Mouse (Mus musculus) liver, embryonic 11.5 days (tissue): ENCODE data around the gene Ndufb2. TPM values are rescaled to one million over a fixed set of nuclear protein-coding genes. Genes with fewer than 3 reads are reported as not detected.

ENCODE experiments used
- ATAC-seq: fragments of 200-750 bp; cut with Nextera tagmentation; replicated peaks from 2 replicates; pipeline ENCODE4 v1.8.0; 2017; ENCODE audit warnings: moderate number of reproducible peaks, mild to moderate bottlenecking, moderate TSS enrichment, moderate library complexity; ENCODE audit not compliant: low FRiP score
- DNase-seq: peaks from one replicate; pipeline ENCODE4 v3.0.0-alpha.2; 2017; ENCODE audit warnings: low spot score
- H3K27ac ChIP-seq: fragments of 300-500 bp; sonication (generic); 2 replicates; pipeline ENCODE4 v1.5.1; 2014; ENCODE audit warnings: mild to moderate bottlenecking, low read depth, low read length, control low read depth
- H3K27me3 ChIP-seq: fragments of 300-500 bp; sonication (generic); replicated peaks from 2 replicates; pipeline ENCODE4 v1.6.1; 2014; ENCODE audit warnings: low read length, mixed read lengths; ENCODE audit not compliant: control insufficient read depth, insufficient read depth
- H3K36me3 ChIP-seq: fragments of 300-500 bp; sonication (generic); 2 replicates; pipeline ENCODE4 v1.6.1; 2014; ENCODE audit warnings: mild to moderate bottlenecking, low read length, moderate library complexity, mixed read lengths; ENCODE audit not compliant: control insufficient read depth, insufficient read depth
- H3K4me1 ChIP-seq: fragments of 300-500 bp; sonication (generic); replicated peaks from 2 replicates; pipeline ENCODE4 v1.6.1; 2014; ENCODE audit warnings: low read length, mixed read lengths; ENCODE audit not compliant: control insufficient read depth, insufficient read depth
- H3K4me2 ChIP-seq: fragments of 300-500 bp; sonication (generic); 2 replicates; pipeline ENCODE4 v1.6.1; 2014; ENCODE audit warnings: mild to moderate bottlenecking, control low read depth, moderate library complexity
- H3K4me3 ChIP-seq: fragments of 300-500 bp; sonication (generic); 2 replicates; pipeline ENCODE4 v1.5.1; 2014; ENCODE audit warnings: low read depth, low read length, control low read depth
- H3K9ac ChIP-seq: fragments of 300-500 bp; sonication (generic); 2 replicates; pipeline ENCODE4 v1.6.1; 2014; ENCODE audit warnings: low read depth, low read length, control low read depth
- H3K9me3 ChIP-seq: fragments of 300-500 bp; sonication (generic); 2 replicates; pipeline ENCODE4 v1.6.1; 2016; ENCODE audit warnings: low read length, inconsistent platforms, mixed read lengths; ENCODE audit not compliant: control insufficient read depth
- WGBS: fragments of 180-500 bp; shearing (Covaris S2); extraction: QIAGEN DNeasy Blood & Tissue Kit; methylation state at CpG from one replicate; pipeline ENCODE4 v1.1.7; 2014; 5-methylcytosine and 5-hydroxymethylcytosine counted together
- polyA plus RNA-seq: library from polyadenylated mRNA; unstranded; fragments of >200 nt; fragmentation: Nextera tagmentation; extraction: Ambion mirVana; gene quantifications from 2 replicates; pipeline ENCODE4 v1.2.1, GENCODE M21; 2014

The Ndufb2 gene
- polyA plus RNA-seq, 1 experiment from 2014 or later: 331 TPM

GRCm38 (mm10) chr6:39573791-39574554, 18.4 kb upstream of the Ndufb2 start, which contains the start of gene Adck2:
Gene Adck2 (plus strand): TSS chr6:39573873.
- H3K27me3 ChIP-seq: no peaks in the 10 kb centered on the region
- H3K27ac ChIP-seq: peak within 1 kb of the TSS; percentile 94
- peak within 1 kb of the TSS; percentile 89 for H3K4me3 ChIP-seq
- H3K36me3 ChIP-seq: no peaks in the 10 kb centered on the region
- ATAC-seq (peak; percentile 96), DNase-seq (peak; percentile 82)
- peak within 1 kb of the TSS; percentile 98 for H3K4me2 ChIP-seq
- peaks cover 5% of the 10 kb centered on the region; the same call in 1 of the 2 replicates for H3K4me1 ChIP-seq
- peak within 1 kb of the TSS; percentile 88 for H3K9ac ChIP-seq
- H3K9me3 ChIP-seq: no peaks in the 10 kb centered on the region
- WGBS: 1% methylated on average over 49 of the region's 49 CpGs

DNA sequence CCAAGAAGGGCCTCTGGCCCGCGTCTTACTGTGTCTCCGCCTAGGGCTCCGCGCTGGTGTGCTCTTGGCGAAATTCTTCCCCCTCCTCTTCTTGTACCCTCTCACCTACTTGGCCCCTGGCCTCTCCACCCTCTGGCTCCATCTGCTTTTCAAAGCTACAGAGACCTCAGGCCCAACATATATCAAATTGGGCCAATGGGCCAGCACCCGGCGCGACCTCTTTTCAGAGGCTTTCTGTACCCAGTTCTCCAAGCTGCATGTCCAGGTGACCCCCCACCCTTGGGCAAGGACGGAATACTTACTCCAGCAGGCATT, 17.9 kb upstream of the Ndufb2 start:
- 31% methylated on average over 10 of the region's 10 CpGs for WGBS
- peak overlapping the region; percentile 89 for H3K4me3 ChIP-seq
- no peaks in the 10 kb centered on the region for H3K9me3 ChIP-seq
- H3K27ac ChIP-seq: peak overlapping the region; percentile 94
- ATAC-seq: peak; percentile 24
- H3K27me3 ChIP-seq: no peaks in the 10 kb centered on the region
- H3K4me1 ChIP-seq: peaks cover 5% of the 10 kb centered on the region
- peak; percentile 43 for DNase-seq
- H3K9ac ChIP-seq: peak overlapping the region; percentile 88
- peak overlapping the region; percentile 98 for H3K4me2 ChIP-seq
- H3K36me3 ChIP-seq: no peaks in the 10 kb centered on the region

GRCm38 (mm10) chr6:39574951-39575350, 17.4 kb upstream of the Ndufb2 start:
- Histone ChIP-seq H3K27ac (no peak overlapping the region), H3K9ac (peak overlapping the region; percentile 88; the same call in 1 of the 2 replicates), H3K27me3 (no peaks in the 10 kb centered on the region), H3K4me3 (peak overlapping the region; percentile 89), H3K36me3 (no peaks in the 10 kb centered on the region), H3K4me2 (peak overlapping the region; percentile 98), H3K9me3 (no peaks in the 10 kb centered on the region), H3K4me1 (peaks cover 5% of the 10 kb centered on the region)
- ATAC-seq (no peak), DNase-seq (no peak)
- 74% methylated on average over 7 of the region's 7 CpGs for WGBS

GRCm38 (mm10) chr6:39579552-39579951, 12.8 kb upstream of the Ndufb2 start:
- no peak overlapping the region for H3K4me3 ChIP-seq
- 86% methylated on average over 7 of the region's 7 CpGs for WGBS
- H3K27ac ChIP-seq: no peak overlapping the region
- H3K36me3 ChIP-seq: peaks cover 2% of the 10 kb centered on the region; the same call in 1 of the 2 replicates
- peaks cover 15% of the 10 kb centered on the region for H3K4me1 ChIP-seq
- H3K9me3 ChIP-seq: no peaks in the 10 kb centered on the region
- no peak overlapping the region for H3K4me2 ChIP-seq
- H3K27me3 ChIP-seq: no peaks in the 10 kb centered on the region
- no peak overlapping the region for H3K9ac ChIP-seq
- ATAC-seq (no peak), DNase-seq (no peak)

- no peaks in the 10 kb centered on the region for H3K9me3 ChIP-seq
- peak overlapping the region; percentile 78; the same call in 1 of the 2 replicates for H3K27ac ChIP-seq
- no peak overlapping the region for H3K4me3 ChIP-seq
- peaks cover 2% of the 10 kb centered on the region; the same call in 1 of the 2 replicates for H3K36me3 ChIP-seq
- no peak overlapping the region; the same call in 1 of the 2 replicates for H3K9ac ChIP-seq
- WGBS: 60% methylated on average over 2 of the region's 2 CpGs
- DNase-seq (no peak), ATAC-seq (no peak)
- H3K4me2 ChIP-seq: no peak overlapping the region; the same call in 1 of the 2 replicates
- no peaks in the 10 kb centered on the region for H3K27me3 ChIP-seq
- peaks cover 11% of the 10 kb centered on the region for H3K4me1 ChIP-seq
Measured at GRCm38 (mm10) chr6:39580558-39580957, 11.8 kb upstream of the Ndufb2 start.

- WGBS: 69% methylated on average over 7 of the region's 7 CpGs
- H3K4me3 ChIP-seq: no peak overlapping the region
- peaks cover 4% of the 10 kb centered on the region; the same call in 1 of the 2 replicates for H3K36me3 ChIP-seq
- H3K4me1 ChIP-seq: peaks cover 15% of the 10 kb centered on the region
- peak overlapping the region; percentile 78 for H3K27ac ChIP-seq
- peak overlapping the region; percentile 35; the same call in 1 of the 2 replicates for H3K9ac ChIP-seq
- H3K4me2 ChIP-seq: peak overlapping the region; percentile 40
- ATAC-seq (peak; percentile 94), DNase-seq (peak; percentile 41)
- no peaks in the 10 kb centered on the region for H3K9me3 ChIP-seq
- H3K27me3 ChIP-seq: no peaks in the 10 kb centered on the region
Measured at GRCm38 (mm10) chr6:39581087-39581784, 11.1 kb upstream of the Ndufb2 start.

- no peaks in the 10 kb centered on the region for H3K9me3 ChIP-seq
- H3K27me3 ChIP-seq: no peaks in the 10 kb centered on the region
- no peak within 1 kb of the TSS for H3K9ac ChIP-seq
- ATAC-seq: no peak
- no peak for DNase-seq
- H3K27ac ChIP-seq: no peak within 1 kb of the TSS; the same call in 1 of the 2 replicates
- peaks cover 9% of the 10 kb centered on the region for H3K36me3 ChIP-seq
- no peak within 1 kb of the TSS for H3K4me2 ChIP-seq
- peaks cover 15% of the 10 kb centered on the region for H3K4me1 ChIP-seq
- WGBS: 73% methylated on average over 6 of the region's 6 CpGs
- H3K4me3 ChIP-seq: no peak within 1 kb of the TSS
Measured at GRCm38 (mm10) chr6:39585517-39585916, 6.9 kb upstream of the Ndufb2 start, which contains the start of gene Gm42420. Gene Gm42420 (plus strand): TSS chr6:39585753.

DNA sequence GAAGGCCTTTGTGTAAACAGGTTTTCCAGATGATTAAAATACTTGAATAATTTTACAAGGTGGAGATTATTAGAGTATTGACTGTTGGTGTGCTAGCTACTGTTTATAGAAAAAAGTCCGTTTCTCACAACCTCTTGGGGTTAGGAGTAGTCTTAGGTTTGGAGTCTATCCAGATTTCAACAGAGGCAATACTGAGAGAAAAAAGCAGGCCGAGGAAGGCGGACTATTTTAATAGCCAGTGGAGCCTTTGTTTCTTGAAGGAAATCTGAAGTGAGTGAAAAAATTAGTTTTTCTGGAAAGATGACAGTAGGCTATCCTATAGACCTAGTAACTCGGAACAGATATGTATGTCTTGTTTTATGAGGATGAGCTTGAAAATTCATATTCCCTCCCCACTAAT, 893 bp upstream of the Ndufb2 start:
- 95% methylated on average over 4 of the region's 4 CpGs for WGBS
- H3K27ac ChIP-seq: no peak overlapping the region
- no peaks in the 10 kb centered on the region for H3K27me3 ChIP-seq
- H3K36me3 ChIP-seq: peaks cover 9% of the 10 kb centered on the region
- peak overlapping the region; percentile 69 for H3K4me2 ChIP-seq
- H3K9me3 ChIP-seq: no peaks in the 10 kb centered on the region
- no peak for DNase-seq
- H3K9ac ChIP-seq: no peak overlapping the region; the same call in 1 of the 2 replicates
- 0 out of 2 replicates have a peak, but pooled peaks cover 4% of the 10 kb centered on the region for H3K4me1 ChIP-seq
- peak overlapping the region; percentile 70; the same call in 1 of the 2 replicates for H3K4me3 ChIP-seq
- no peak for ATAC-seq
